Mouse (Mus musculus) kidney, postnatal 4 days (tissue): Measurements from ENCODE around the gene Wdr66.
A peak's percentile ranks its signal among the peaks of the same experiment; 100 is the strongest.

ENCODE experiments used
- DNase-seq, 2 experiments: peaks; one replicate each; pipeline ENCODE4 v3.0.0; 2021; ENCODE audit warnings: mixed read lengths in 2 of 2

The Wdr66 gene

GRCm38 (mm10) chr5:123362911-123363310 is 111.0 kb downstream of the Wdr66 start:
- no peak for DNase-seq

- peak in 1 of 2 experiments; percentile 47 for DNase-seq
Measured at GRCm38 (mm10) chr5:123364302-123364971, 112.5 kb downstream of the Wdr66 start.

DNA sequence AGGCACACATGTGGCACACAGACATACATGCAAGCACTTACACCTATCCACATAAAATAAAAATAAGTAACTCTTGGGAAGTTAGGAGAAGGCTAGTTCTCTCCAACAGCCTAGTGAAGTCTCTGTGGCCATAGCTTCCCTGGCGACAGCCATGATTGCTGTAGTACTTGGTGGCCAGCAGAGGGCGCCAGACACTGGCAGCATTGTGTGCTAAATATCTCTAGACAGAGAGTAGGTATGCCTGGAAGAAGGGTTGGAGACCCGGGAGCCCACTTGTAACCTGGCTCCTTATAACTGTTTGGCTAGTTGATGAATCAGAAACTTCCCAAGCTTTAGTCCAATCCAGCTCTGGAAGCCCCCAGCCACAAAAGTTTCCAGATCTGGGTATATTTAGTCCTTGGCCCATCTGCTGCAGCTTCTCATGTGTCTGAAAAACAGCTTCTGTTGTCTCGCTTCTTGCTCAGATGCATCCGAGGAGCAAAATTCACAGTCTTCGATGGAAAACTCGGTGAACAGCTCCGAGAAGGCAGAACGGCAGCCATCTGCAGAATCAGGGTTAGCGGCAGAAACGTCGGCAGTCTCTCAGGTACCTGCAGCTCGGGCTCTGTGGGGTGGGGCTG is 117.1 kb downstream of the Wdr66 start:
- DNase-seq, result peak; percentile 65 to 73

DNA sequence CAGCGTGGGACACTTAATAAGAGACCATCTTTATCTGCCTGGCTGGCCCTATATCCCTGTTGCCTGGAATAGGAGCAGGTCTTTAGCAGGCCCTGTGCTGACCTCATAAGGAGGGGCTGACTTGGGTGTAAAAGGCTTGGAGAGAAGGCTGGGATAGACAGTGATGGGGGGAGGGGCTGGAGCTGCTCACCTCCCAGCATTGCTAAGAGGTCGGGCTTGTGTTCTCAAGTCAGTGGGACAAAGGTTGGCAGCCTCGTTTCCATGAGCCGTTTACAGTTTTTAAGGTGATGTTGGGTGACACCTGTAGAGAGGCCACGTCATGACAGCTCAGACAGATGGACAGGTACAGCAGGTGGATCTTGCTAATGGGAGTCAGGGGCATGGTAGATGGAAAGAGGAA is 118.1 kb downstream of the Wdr66 start:
- no peak for DNase-seq

DNA sequence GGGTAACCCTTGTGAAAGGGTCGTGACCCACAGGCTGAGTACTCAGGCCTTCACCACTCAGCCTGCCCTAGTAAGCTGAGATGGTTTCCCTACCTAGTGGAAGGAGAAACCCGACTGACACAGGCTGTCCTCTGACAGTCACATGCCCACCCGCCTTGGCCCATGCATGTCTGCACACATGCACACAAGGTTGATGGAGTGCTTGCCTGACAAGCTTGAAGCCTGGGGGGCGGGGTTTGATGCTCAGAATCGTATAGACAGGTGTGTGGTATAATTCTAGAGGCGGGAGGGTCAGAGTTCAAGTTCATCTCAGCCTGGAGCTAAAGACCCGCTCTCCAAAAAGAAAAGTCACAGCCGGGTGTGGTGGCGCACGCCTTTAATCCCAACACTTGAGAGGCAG is 123.4 kb downstream of the Wdr66 start:
- no peak for DNase-seq

DNA sequence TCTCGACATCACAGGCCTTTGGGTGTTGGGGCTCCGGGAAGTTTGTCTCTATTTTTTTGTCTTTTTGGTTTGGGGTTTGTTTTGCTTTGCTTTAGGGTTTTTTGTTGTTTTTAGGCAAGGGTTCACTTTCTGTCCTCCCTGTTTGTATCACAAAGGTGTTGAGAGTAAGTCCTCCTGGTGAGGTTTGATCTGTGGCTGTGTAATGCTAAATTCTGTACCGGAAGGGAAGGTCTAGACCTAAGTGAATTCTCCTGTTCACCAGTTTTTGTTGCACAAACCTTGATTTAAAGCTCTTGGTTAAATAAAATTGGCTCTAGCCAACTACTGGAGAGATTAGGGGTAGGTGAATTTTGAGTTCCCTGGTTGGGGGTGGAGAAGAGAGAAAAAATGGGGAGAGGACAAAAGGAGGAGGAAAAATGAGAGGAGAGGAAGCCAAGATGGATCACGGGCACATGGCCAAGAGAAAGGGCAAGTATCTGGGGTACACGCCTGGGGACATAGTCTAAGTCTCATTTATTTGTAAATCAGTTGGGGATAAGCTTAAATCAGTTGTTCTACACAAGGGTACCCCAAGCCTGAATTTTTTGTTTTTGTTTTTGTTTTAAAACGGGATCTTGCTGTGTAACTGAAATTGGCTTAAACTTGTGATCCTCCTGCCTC is 124.0 kb downstream of the Wdr66 start:
- no peak for DNase-seq

GRCm38 (mm10) chr5:123376569-123376968 is 124.7 kb downstream of the Wdr66 start:
- peak; percentile 83 to 89 for DNase-seq
